Mouse (Mus musculus): ENCODE data around the gene 4930524B15Rik. TPM values are rescaled to one million over a fixed set of nuclear protein-coding genes. Genes with fewer than 3 reads are reported as not detected.
A peak's percentile ranks its signal among the peaks of the same experiment; 100 is the strongest.

The 4930524B15Rik gene
- polyA plus RNA-seq, 1 experiment from 2014 or later: 0.18 TPM

- ATAC-seq (replicated peaks; ENCODE audit: low FRiP score, low read depth) (no peak), DNase-seq (ENCODE audit: low spot score) (peak; percentile 57)
- Histone ChIP-seq H3K27ac (no peak overlapping the region), H3K4me2 (ENCODE audit: low read length) (no peak overlapping the region), H3K4me1 (replicated peaks; ENCODE audit: insufficient read depth, low read length) (no peaks in the 10 kb centered on the region), H3K27me3 (ENCODE audit: insufficient read depth, low read length) (no peaks in the 10 kb centered on the region), H3K4me3 (replicated peaks; ENCODE audit: low read depth, low read length) (no peak overlapping the region), H3K36me3 (ENCODE audit: insufficient read depth, low read length) (no peaks in the 10 kb centered on the region), H3K9ac (ENCODE audit: low read depth, low read length) (no peak overlapping the region), H3K9me3 (replicated peaks; ENCODE audit: low read length) (no peaks in the 10 kb centered on the region)
- WGBS: 85% methylated on average over 4 of the region's 4 CpGs
- peak; percentile 56 for TF ChIP-seq CTCF (IDR thresholded peaks at IDR 0.05; ENCODE audit: low read depth)
These were observed 23.5 kb upstream of the 4930524B15Rik start for GRCm38 (mm10) chr11:31941640-31942638.

- no peak for DNase-seq (ENCODE audit: low spot score)
- WGBS: 76% methylated on average over 3 of the region's 3 CpGs
These were observed 19.9 kb upstream of the 4930524B15Rik start for GRCm38 (mm10) chr11:31945471-31945870.

GRCm38 (mm10) chr11:31948462-31949330, 16.7 kb upstream of the 4930524B15Rik start:
- ATAC-seq (replicated peaks; ENCODE audit: low FRiP score, low read depth): peak; percentile 53
- 23% methylated on average over 15 of the region's 15 CpGs for WGBS
- H3K9ac ChIP-seq (ENCODE audit: low read depth, low read length): peak overlapping the region; percentile 24; the same call in 1 of the 2 replicates

More at GRCm38 (mm10) chr11:31945471-31945870, 19.9 kb upstream of the 4930524B15Rik start:
- ATAC-seq (replicated peaks; ENCODE audit: low FRiP score, low read depth): no peak
- H3K27ac ChIP-seq: no peak overlapping the region
- H3K9ac ChIP-seq (ENCODE audit: low read depth, low read length): no peak overlapping the region
- H3K4me3 ChIP-seq (replicated peaks; ENCODE audit: low read depth, low read length): no peak overlapping the region
- H3K27me3 ChIP-seq (ENCODE audit: insufficient read depth, low read length): no peaks in the 10 kb centered on the region
- H3K36me3 ChIP-seq (ENCODE audit: insufficient read depth, low read length): no peaks in the 10 kb centered on the region
- no peaks in the 10 kb centered on the region for H3K4me1 ChIP-seq (replicated peaks; ENCODE audit: insufficient read depth, low read length)
- H3K9me3 ChIP-seq (replicated peaks; ENCODE audit: low read length): no peaks in the 10 kb centered on the region
- TF ChIP-seq CTCF (IDR thresholded peaks at IDR 0.05; ENCODE audit: low read depth): no peak
- no peak overlapping the region for H3K4me2 ChIP-seq (ENCODE audit: low read length)

GRCm38 (mm10) chr11:31949331-31949785, 16.0 kb upstream of the 4930524B15Rik start:
- ATAC-seq (replicated peaks; ENCODE audit: low FRiP score, low read depth): peak; percentile 51; the same call in 1 of the 2 replicates
- peak overlapping the region; percentile 24; the same call in 1 of the 2 replicates for H3K9ac ChIP-seq (ENCODE audit: low read depth, low read length)
- 2% methylated on average over 17 of the region's 17 CpGs for WGBS

More at GRCm38 (mm10) chr11:31948462-31949330, 16.7 kb upstream of the 4930524B15Rik start:
- Histone ChIP-seq H3K9me3 (replicated peaks; ENCODE audit: low read length) (no peaks in the 10 kb centered on the region), H3K27ac (no peak overlapping the region), H3K27me3 (ENCODE audit: insufficient read depth, low read length) (no peaks in the 10 kb centered on the region), H3K4me1 (replicated peaks; ENCODE audit: insufficient read depth, low read length) (no peaks in the 10 kb centered on the region), H3K36me3 (ENCODE audit: insufficient read depth, low read length) (no peaks in the 10 kb centered on the region), H3K4me2 (ENCODE audit: low read length) (peak overlapping the region; percentile 66), H3K4me3 (replicated peaks; ENCODE audit: low read depth, low read length) (peak overlapping the region; percentile 36)
- TF ChIP-seq CTCF (IDR thresholded peaks at IDR 0.05; ENCODE audit: low read depth): no peak
- no peak for DNase-seq (ENCODE audit: low spot score)

GRCm38 (mm10) chr11:31960071-31960470, 5.3 kb upstream of the 4930524B15Rik start:
- Histone ChIP-seq H3K36me3 (ENCODE audit: insufficient read depth, low read length) (no peaks in the 10 kb centered on the region), H3K4me1 (replicated peaks; ENCODE audit: insufficient read depth, low read length) (no peaks in the 10 kb centered on the region)
- no peak for ATAC-seq (replicated peaks; ENCODE audit: low FRiP score, low read depth)

More at GRCm38 (mm10) chr11:31949331-31949785, 16.0 kb upstream of the 4930524B15Rik start:
- DNase-seq (ENCODE audit: low spot score): peak; percentile 93
- no peaks in the 10 kb centered on the region for H3K9me3 ChIP-seq (replicated peaks; ENCODE audit: low read length)
- no peak overlapping the region for H3K27ac ChIP-seq
- TF ChIP-seq CTCF (IDR thresholded peaks at IDR 0.05; ENCODE audit: low read depth): peak; percentile 91
- no peaks in the 10 kb centered on the region for H3K27me3 ChIP-seq (ENCODE audit: insufficient read depth, low read length)
- peak overlapping the region; percentile 36 for H3K4me3 ChIP-seq (replicated peaks; ENCODE audit: low read depth, low read length)
- peak overlapping the region; percentile 66 for H3K4me2 ChIP-seq (ENCODE audit: low read length)
- H3K36me3 ChIP-seq (ENCODE audit: insufficient read depth, low read length): no peaks in the 10 kb centered on the region
- no peaks in the 10 kb centered on the region for H3K4me1 ChIP-seq (replicated peaks; ENCODE audit: insufficient read depth, low read length)

GRCm38 (mm10) chr11:31963993-31964392, 1.4 kb upstream of the 4930524B15Rik start:
- Histone ChIP-seq H3K4me2 (ENCODE audit: low read length) (no peak overlapping the region), H3K4me1 (replicated peaks; ENCODE audit: insufficient read depth, low read length) (no peaks in the 10 kb centered on the region), H3K27ac (no peak overlapping the region), H3K9me3 (replicated peaks; ENCODE audit: low read length) (no peaks in the 10 kb centered on the region), H3K36me3 (ENCODE audit: insufficient read depth, low read length) (no peaks in the 10 kb centered on the region), H3K27me3 (ENCODE audit: insufficient read depth, low read length) (no peaks in the 10 kb centered on the region), H3K9ac (ENCODE audit: low read depth, low read length) (no peak overlapping the region), H3K4me3 (replicated peaks; ENCODE audit: low read depth, low read length) (no peak overlapping the region)
- DNase-seq (ENCODE audit: low spot score) (no peak), ATAC-seq (replicated peaks; ENCODE audit: low FRiP score, low read depth) (no peak)
- 93% methylated on average over 1 of the region's 1 CpGs for WGBS
- TF ChIP-seq CTCF (IDR thresholded peaks at IDR 0.05; ENCODE audit: low read depth): no peak

More at GRCm38 (mm10) chr11:31960071-31960470, 5.3 kb upstream of the 4930524B15Rik start:
- Histone ChIP-seq H3K27ac (no peak overlapping the region), H3K9ac (ENCODE audit: low read depth, low read length) (no peak overlapping the region), H3K4me2 (ENCODE audit: low read length) (no peak overlapping the region), H3K27me3 (ENCODE audit: insufficient read depth, low read length) (no peaks in the 10 kb centered on the region), H3K9me3 (replicated peaks; ENCODE audit: low read length) (no peaks in the 10 kb centered on the region), H3K4me3 (replicated peaks; ENCODE audit: low read depth, low read length) (no peak overlapping the region)
- no peak for DNase-seq (ENCODE audit: low spot score)
- TF ChIP-seq CTCF (IDR thresholded peaks at IDR 0.05; ENCODE audit: low read depth): no peak
